Mouse (Mus musculus): ENCODE results near the gene Slc24a4. TPM values are rescaled to one million over a fixed set of nuclear protein-coding genes. Genes with fewer than 3 reads are reported as not detected.
"Not testable (repeated sequence)": the region's sequence is repeated elsewhere in the genome, so short reads cannot be mapped to it uniquely, and the experiment has no call there.

Slc24a4 gene
- total RNA-seq, 1 experiment from 2014 or later, result not detected

DNA sequence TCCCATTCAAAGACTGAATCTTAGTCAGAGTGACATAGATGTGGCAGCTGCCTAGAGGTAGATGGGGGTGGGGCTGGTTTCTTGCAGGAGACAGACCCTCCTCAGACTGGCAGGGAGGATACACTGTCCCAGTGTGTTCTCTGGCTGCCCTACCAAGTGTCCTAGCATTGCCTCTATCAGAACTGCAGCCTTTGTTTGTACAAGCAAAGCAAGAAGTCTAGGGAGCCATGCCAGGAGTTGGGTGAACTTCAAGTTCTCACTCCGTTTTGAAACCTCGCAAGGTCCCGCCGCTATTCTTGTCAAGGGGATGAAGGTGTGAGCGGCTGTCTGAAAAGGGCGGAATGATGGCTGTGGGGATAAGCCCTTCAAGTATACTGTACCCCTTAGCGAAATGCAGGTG, 22.7 kb downstream of the Slc24a4 start:
- no peak for ATAC-seq (replicated peaks; ENCODE audit: insufficient number of reproducible peaks, low FRiP score, low TSS enrichment, poor library complexity, severe bottlenecking)

DNA sequence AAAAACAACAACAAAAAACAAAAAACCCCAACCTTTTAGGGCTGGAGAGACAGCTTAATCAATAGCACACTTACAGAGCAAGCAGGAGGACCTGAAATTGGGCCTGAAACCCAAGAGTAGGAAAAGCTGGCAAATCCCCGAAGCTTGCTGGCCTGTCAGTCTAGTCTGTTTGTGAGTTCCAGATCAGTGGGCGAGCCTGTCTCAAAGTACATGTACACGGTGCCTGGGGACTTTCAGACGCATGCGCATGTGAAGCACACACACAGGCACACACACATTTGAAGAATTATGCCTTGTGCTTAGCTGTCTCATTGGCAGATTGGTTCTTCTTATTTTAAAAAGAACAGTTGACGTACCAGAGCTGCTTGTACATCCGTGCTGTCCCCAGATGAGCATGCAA, 25.3 kb downstream of the Slc24a4 start:
- ATAC-seq (replicated peaks; ENCODE audit: insufficient number of reproducible peaks, low FRiP score, low TSS enrichment, poor library complexity, severe bottlenecking), result no peak

DNA sequence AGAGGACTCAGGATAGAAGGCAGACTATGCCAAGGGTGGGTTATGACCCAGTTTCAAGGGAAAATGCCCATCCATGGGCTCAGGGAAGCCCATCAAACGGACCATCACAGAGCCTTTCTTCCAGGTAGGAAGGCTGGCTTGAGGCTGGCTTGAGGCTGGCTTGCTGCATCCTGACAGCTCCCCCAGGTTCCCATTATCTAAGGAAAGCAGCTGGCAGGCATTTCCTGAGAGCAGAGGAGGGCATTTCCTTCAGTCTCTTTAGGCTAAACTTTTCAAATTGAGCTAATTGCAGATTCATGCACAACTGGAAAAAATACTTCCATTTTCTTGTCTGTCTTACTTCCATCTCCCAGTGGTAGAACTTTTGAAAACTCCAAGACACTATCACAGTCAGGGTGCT, 26.3 kb downstream of the Slc24a4 start:
- no peak for ATAC-seq (replicated peaks; ENCODE audit: insufficient number of reproducible peaks, low FRiP score, low TSS enrichment, poor library complexity, severe bottlenecking)

DNA sequence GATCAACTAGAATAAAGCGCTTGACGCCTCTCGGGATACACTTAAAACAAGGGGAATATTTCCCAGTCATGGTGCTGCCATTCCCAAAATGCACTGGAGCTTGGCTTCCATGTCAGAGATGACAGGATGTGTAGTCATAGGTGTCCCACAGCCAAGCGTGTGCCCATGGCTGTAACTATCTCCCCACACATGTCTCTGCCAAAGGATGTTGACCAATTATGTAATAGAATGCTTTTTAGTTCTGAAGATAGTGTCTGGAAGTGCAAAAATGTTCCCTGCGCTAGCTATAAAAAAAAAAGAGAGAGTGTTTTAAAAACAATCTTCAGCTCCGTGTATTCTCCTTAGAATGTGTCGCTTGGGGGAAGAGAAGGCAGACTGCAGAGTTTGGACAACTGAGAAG, 36.1 kb downstream of the Slc24a4 start:
- ATAC-seq (replicated peaks; ENCODE audit: insufficient number of reproducible peaks, low FRiP score, low TSS enrichment, poor library complexity, severe bottlenecking), result no peak

DNA sequence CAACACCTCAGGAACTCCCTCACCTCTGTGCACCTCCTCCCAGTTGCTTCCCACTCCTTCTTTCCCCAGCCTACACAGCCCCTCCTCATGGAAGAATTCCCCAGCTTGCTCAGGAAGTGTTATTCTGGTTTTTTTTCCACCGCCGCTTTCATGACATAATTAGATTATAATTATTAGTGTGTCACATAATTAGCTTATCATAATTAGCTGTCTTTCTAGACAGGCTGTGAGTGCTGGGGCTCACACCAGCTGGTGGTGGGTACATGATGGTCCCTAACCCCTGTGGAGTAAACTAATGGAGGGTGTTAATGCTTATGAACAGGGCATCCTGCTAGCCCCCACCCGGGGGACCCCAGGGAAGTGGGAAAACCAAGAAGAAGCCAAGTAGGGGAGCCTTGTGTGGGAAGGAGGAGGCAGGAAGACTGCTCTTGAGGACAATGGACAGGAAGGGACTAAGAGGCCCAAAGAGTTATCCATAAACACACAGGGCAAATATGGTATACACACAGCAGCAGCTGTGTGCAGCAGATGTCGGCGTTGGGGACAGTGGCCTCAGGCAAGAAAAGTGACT, 38.2 kb downstream of the Slc24a4 start:
- ATAC-seq (replicated peaks; ENCODE audit: insufficient number of reproducible peaks, low FRiP score, low TSS enrichment, poor library complexity, severe bottlenecking), result no peak

DNA sequence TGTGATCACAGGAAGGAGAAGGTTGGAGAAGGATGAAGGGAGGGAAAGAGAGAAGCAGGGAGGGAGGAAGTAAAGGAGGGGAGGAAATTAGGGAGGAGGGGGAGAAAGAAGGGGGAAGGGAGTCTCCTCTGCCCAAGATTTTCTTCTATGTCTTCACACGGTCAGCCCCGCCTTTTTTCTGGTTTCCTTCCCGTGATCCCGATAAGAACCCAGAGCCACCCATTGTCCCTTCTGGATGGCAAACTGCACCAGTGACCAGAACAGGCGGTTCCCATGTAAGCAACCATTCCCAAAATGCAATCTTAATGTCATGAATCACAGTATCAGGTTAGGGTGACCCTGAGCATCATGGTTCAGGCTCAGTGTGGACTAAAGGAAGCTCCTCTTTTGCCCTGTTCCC, 38.8 kb downstream of the Slc24a4 start:
- ATAC-seq (replicated peaks; ENCODE audit: insufficient number of reproducible peaks, low FRiP score, low TSS enrichment, poor library complexity, severe bottlenecking), result no peak

DNA sequence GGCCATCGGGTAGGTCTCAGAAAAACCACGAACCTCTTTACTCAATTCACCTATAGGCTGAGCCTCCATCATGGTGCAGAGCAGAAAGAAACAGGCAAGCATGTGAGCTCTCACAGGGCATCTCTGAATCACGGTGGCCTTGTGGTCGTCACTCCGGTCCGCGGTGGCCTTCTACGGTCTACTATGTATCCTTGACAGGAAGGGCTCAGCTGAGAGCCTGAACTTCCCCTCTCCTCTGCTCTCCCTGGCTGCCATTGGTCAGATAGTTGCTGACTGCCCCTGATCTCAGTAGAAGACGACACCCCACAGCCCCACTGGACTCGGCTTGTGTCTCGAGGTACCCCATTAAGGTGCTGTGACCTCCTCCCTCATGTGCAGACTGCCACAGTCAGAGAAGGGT, 44.2 kb downstream of the Slc24a4 start:
- no peak for ATAC-seq (replicated peaks; ENCODE audit: insufficient number of reproducible peaks, low FRiP score, low TSS enrichment, poor library complexity, severe bottlenecking)

DNA sequence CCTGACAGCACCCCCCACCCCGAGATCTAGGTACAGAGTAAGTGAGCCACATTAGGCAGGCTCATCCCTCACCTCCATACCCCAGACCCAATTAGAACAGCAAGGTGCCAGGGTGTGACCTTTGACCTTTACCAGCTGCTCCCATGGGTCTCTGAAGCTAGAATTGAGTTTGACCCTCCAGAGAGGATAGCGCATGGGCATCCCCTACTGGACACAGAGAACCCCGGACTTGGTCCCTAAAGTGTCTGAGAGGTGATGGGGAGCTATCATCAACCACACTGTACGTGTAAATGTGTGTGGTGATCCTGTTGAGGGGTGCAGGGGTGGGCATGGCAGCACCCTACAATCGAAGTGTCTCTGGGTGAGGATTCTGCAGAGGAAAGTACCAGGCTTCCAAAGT, 44.8 kb downstream of the Slc24a4 start:
- ATAC-seq (replicated peaks; ENCODE audit: insufficient number of reproducible peaks, low FRiP score, low TSS enrichment, poor library complexity, severe bottlenecking), result no peak

DNA sequence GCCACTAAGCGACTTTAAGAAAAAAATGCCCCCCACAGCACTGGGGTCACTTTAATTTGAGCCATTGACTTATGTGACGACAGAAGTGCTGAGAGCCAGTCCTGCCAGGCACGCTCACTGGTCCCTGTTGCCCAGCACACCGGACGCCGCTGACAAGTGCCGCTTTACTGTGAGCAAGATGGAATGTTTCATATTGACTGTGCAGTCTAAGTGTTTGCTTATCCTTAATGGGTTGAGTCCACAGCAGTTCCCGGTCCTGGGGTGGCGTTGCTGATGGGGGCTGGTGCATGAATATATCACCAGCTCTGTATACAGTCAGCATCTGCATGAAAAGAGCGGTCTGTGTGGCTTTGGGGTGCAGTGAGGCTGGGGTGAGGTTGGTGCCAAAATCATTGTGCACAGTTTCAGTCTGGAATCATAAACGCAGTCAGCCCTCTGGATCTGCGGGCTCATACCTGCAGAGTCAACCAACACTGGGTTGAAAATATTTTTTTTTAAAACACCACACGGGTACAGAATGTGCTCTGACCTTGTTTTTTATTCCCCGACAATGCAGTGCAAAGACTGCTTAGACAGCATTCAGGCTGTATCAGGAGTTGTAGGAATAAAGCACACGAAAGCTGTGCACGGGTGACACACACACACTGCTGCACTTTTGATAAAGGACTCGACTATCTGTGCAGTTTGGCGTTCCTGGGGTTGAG, 52.0 kb downstream of the Slc24a4 start:
- ATAC-seq (replicated peaks; ENCODE audit: insufficient number of reproducible peaks, low FRiP score, low TSS enrichment, poor library complexity, severe bottlenecking), result no peak

DNA sequence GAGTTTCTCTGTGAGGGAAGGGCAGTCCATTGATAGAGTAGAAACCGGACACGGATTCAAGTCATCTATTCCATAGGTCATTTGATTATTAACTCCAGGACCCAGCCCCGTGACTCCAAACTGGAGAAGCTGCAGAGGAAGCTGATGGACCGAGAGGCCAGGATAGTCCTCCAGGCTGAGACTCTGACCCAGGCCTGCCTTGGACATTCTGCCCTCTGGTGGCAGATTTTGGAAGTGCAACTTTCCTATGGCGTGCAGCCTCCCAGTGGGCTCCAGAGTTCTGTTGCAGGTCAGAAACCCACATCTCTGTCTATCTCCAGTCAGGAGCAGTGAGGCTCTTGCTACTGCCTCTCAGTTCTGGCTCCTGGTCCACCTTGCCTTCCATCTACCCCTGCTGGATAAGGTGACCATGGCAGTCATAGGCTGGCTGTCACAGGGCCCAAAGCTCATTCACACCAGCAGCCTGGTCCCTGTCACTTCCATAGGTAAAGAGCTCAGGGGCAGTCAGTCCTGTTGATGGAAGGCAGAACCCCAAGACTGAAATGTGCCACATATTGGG, 53.3 kb downstream of the Slc24a4 start:
- ATAC-seq (replicated peaks; ENCODE audit: insufficient number of reproducible peaks, low FRiP score, low TSS enrichment, poor library complexity, severe bottlenecking), result no peak; the same call in 1 of the 2 replicates

DNA sequence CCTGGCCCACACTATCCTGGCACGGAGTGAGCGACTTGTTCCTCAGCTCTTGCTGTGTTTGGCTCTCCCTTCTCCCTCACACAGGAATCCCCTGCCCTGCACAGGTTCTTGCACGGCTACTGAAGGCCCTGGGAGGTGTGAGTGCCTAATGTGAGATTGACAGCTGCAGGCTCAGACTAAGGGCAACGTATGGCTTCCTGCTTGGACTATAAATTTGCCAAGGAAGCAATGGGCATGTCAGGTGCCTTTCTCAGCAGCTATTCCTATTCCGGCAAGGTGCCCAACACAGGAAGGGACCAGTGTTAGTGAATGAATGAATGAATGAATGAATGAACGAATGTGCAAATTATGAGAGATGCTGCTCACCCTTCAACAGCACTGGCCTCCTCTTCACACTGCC, 54.1 kb downstream of the Slc24a4 start:
- ATAC-seq (replicated peaks; ENCODE audit: insufficient number of reproducible peaks, low FRiP score, low TSS enrichment, poor library complexity, severe bottlenecking), result no peak

DNA sequence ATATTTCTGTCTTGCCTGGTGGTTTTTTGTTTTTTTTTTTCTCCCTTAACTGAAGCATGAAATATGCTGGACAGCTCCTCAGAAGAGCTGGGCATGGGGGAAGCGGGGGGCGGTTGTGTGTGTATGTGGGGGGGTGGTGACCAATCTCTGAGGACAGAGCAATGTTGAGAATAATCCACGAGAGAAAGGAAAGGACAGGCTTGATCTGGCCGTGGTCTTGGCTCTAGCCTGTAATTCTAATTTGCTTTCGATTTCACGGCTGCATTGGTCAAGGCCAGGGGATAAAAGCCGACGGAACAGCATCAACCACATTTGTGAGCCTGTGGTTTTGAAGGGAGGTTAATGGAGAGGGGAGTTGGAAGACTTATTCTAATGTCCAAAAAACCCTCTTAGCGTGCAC, 54.7 kb downstream of the Slc24a4 start:
- no peak for ATAC-seq (replicated peaks; ENCODE audit: insufficient number of reproducible peaks, low FRiP score, low TSS enrichment, poor library complexity, severe bottlenecking)

DNA sequence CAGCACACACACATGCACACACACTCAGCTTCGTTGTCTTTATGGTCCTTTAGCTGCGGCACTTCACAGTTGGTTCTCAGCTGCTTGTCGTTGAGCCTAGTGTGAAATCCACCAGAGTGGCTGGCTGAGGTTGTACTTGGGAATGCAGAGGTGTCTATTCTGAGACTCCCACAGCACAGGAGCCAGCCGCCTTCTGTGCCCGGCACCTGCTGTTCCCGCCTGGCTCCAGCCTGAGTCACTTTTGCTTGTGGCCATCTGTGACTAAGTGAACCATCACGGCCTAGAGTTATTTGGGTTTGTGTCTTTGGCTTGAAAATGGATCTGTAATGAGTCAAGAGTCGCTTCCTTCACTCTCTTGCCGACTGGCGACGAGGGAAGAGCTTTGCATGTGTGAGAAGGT, 62.3 kb downstream of the Slc24a4 start:
- no peak for ATAC-seq (replicated peaks; ENCODE audit: insufficient number of reproducible peaks, low FRiP score, low TSS enrichment, poor library complexity, severe bottlenecking)

DNA sequence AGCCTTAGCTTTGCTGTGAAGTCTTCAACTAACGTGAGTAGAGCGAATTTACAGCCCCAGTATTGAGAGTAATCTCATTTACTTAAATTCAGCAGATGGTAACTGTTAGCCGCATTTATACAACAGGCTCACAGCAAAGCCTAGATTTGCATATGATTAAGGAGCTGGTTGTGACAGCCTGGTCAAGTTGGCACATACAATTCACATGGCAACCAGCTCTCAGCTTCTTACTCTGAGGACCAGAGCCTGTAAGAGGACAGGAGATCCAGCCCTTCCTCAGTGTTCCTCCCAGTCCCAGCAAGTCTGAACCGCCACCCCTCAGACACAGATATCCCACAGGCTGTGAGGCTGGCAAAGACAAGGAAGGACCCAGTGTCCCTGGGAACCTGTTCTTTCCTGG, 73.0 kb downstream of the Slc24a4 start:
- no peak for ATAC-seq (replicated peaks; ENCODE audit: insufficient number of reproducible peaks, low FRiP score, low TSS enrichment, poor library complexity, severe bottlenecking)

DNA sequence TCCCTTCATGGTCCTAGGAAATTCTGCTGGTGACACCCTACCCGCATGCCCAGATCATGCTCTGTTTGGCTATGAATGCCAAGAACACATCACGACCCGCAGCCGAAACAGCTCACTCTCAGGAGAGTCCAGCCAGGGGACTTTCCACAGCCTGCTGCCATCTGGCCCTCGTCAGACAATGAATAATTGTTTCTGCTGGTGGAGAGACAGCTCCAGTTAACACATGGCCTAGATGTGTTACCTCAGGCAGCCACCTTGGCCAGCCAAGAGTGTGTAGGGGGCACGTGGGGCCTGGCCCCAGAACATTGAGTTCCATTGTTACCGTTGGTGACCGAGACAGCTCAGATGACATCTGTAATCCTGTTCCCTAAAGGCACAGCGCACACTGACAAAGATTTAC, 74.4 kb downstream of the Slc24a4 start:
- no peak for ATAC-seq (replicated peaks; ENCODE audit: insufficient number of reproducible peaks, low FRiP score, low TSS enrichment, poor library complexity, severe bottlenecking)

DNA sequence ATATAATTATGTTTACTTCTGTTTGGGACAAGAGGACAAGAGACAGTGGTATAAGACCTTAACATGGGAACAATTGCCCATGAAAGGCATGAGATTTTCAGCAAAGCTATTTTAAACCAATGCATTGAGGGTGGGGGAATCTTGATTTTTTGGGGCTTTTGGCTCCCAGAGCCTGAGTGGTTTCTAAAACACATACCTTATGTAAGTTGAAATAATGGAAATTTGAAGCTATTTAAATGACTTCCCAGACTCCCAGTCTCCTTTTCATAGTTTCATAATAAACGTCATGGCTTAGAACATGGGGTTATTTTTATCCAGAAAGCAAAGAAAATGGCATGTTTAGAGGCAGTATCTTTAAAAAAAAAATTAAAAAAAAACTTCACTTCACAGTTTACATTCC, 77.9 kb downstream of the Slc24a4 start:
- ATAC-seq (replicated peaks; ENCODE audit: insufficient number of reproducible peaks, low FRiP score, low TSS enrichment, poor library complexity, severe bottlenecking), result no peak

DNA sequence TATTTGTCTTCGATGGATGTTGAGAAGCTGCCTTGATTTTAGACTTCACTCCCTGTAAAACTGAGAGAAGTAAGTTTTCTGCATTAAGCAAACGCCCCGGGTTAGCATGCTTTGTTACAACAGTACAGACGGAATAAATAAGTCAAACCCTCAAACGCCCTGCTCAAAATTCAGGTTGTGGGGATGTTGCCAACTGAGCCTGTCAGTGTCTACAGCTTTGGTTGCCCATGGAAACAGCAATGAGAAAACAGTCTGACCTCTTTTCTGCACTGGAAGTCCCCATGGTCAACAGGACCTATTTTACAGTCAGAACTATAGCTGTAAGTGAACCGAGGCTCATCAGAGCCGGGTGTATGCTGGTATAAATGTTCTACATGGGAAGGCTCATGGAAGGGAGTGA, 78.7 kb downstream of the Slc24a4 start:
- no peak for ATAC-seq (replicated peaks; ENCODE audit: insufficient number of reproducible peaks, low FRiP score, low TSS enrichment, poor library complexity, severe bottlenecking)

DNA sequence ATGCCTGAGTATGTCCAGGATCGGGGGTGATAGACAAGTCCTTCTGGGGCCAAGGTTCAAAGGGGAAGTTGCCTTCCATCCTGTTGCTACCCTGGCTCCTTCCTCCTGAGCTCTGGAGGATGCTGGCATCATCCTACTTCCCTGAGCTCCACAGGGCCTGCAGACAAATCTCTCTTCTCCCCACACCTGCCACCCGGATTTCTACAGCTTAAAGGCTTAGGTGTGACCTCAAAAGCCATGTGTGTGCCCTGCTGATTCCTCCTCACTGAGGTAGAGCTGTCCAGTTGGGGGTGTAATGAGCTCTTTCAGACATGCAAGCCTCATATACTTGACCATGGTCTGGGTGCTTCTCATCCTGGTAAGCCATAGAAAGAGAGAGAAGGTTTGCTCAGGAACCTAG, 82.3 kb downstream of the Slc24a4 start:
- no peak for ATAC-seq (replicated peaks; ENCODE audit: insufficient number of reproducible peaks, low FRiP score, low TSS enrichment, poor library complexity, severe bottlenecking)

DNA sequence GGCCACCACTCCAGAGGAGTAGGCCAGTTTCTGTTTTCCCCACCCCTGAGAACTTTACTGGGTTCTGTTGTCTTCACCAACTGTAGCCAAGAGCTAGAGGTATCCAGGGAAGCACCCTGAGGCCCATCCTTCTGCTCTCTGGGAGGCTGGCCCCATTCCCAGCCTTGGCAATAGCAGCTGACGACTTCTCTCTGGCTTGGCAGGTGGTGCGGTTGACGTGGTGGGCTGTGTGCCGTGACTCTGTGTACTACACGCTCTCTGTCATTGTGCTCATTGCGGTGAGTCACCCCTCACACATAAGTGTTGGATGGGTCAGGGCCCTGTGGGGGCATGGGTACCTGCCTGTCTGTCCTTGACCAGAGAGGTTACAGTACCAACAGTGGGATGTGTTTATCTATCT, 94.9 kb downstream of the Slc24a4 start:
- no peak for ATAC-seq (replicated peaks; ENCODE audit: insufficient number of reproducible peaks, low FRiP score, low TSS enrichment, poor library complexity, severe bottlenecking)

DNA sequence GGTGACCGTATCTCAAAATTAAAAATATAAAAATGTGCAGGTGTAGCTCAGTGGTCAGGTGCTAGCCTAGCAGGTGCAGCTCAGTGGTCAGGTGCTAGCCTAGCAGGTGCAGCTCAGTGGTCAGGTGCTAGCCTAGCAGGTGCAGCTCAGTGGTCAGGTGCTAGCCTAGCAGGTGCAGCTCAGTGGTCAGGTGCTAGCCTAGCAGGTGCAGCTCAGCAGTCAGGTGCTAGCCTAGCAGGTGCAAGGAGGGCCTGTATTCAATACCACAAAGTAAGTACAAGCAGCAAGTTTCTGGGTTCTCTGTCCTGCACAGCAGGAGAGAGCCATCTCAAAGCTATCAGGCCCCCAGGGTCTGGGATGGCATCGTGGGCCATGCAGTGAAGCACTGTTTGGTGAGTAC, 95.6 kb downstream of the Slc24a4 start:
- not testable (repeated sequence) for ATAC-seq (replicated peaks; ENCODE audit: insufficient number of reproducible peaks, low FRiP score, low TSS enrichment, poor library complexity, severe bottlenecking)

DNA sequence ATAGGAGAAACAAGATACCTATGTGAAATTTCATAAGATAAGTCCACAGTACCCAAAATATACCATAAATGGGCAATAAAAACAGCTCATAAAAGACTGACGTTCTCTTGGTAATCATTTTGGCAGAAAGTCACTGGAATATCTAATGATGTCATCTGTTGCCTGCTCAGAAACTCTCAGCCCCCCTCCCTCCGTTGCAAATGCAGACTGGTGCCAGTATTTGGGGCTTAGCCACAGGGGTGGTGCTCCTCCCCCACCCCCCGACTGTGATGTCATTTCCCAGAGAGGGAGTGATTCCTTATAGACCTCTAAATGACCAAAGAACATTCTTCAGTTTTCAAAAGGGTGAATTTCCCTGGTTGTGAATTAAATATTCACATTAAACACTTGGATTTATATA, 96.6 kb downstream of the Slc24a4 start:
- ATAC-seq (replicated peaks; ENCODE audit: insufficient number of reproducible peaks, low FRiP score, low TSS enrichment, poor library complexity, severe bottlenecking), result no peak

Data from monocyte, adult 5-6 weeks (primary cell).